Mouse (Mus musculus): ENCODE results near the gene Trappc6a.

Gene Trappc6a

DNA sequence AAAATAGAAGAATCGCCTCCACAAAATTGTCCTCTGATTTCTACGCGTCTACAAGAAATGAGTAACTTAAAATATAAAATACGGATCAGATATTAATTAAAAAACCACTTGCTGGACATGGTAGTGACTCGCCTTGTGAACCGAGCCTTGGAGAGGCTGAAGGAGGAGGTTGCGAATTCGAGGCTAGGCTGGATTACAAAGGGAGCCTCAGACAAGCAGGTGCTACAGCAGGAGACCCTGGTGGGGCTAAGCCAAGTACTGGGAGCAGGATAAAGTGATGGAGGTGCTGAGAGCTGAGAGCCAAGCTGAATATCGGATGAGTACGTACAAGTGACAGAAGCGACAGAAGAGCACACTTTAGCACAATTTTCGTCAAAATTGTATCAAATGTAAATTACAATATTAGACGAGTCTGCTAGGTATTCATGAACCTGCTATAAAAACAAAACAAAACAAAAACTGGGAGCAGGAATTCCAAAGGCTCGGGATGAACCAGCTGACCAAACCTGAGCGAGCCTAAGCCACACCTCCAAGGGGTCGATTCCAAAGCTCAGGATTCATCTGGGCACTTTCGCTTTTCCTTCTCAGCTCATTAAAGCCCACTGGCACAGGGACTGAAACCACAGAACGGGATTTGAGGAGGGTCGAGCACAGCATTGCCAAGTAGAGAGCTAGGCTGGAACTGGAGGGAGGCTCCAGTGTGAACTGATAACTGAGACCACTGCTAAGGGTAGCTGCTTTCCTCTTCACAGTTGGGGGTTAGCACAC is 54.6 kb downstream of the Trappc6a start, which contains the start of gene Ppp1r37:
Gene Ppp1r37, minus strand, starts transcription at position 434 of the 768 bp plus-strand sequence.
- peak; percentile 50 for DNase-seq

DNA sequence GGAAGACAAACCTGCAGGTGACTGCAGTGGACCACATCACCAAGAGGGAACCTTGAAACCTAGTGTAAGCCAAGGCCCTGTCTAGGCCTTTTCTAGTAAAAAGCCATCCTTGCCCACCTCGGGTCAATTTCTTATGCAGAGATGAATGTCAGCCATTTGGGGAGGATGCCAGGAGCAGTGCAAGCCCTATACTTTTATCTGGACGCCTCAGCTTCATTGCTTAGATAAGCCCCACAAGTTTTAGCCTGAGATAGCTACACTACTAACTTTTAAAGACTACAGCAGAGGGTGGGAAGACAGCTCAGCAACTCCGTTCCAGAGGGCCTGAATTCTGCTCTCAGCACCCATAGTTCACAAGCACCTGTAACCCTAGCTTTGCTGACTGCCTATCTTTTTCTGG is 55.7 kb downstream of the Trappc6a start:
- DNase-seq = no peak

DNA sequence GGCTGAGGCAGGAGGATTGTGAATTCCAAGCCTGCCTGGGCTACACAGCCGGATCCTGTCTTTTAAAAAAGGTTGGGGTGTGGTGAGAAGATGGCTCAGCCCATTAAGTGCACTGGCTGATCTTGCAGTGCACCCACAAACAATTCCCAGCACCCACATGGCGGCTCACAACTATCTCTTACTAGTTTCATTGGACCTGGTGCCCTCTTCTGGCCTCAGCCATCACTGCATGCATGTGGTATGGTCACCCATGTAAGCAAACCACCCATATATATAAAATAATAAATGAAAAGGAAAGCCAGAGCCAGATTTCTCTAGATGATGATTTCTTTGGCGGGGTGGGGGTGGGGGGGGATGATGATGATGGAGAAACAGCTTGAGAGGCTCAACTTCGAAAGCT is 56.3 kb downstream of the Trappc6a start:
- no peak for DNase-seq

Data from lung, postnatal 36 days (tissue).